Mouse (Mus musculus) 3134 (cell line): ENCODE measurements around the gene Daxx.
"Not testable (repeated sequence)": the region's sequence is repeated elsewhere in the genome, so short reads cannot be mapped to it uniquely, and the experiment has no call there.

Experiments used
- DNase-seq: peaks from one replicate; pipeline ENCODE4 v3.0.0-alpha.2; 2011; ENCODE audit warnings: low spot score; ENCODE audit not compliant: insufficient read length; ENCODE audit errors: extremely low read depth

Gene Daxx

DNA sequence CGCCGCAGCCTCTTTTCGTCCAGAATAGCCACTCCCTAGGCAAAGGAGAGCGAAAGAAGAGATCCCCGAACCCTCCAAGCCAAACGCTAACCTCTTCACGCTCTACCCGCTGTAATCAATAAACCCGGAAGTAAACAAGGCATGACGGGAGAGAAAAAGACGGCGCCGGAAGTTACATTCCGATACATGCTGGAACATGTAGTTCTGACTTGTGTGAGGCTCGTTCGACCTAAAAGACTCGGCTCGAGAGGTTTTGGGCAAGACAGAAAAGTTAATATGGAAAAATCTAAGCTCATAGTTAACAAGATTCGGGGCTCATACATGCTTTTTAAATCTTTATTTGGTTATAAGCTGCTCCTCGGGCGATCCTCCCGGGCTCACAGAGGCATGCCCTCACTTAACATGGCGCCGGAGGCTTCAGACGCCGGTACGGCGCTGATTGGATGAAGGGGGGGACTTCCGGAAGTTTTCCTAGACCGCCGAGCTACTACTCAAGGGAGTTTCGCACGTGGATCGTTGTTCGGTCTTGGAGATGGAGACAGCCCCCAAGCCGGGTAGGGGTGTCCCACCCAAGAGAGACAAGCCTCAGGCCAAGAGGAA, 31.1 kb downstream of the Daxx start, which contains the start of the genes Pfdn6 and Wdr46:
Gene Pfdn6, minus strand, starts transcription at position 138 of the 600 bp plus-strand sequence.
Gene Wdr46, plus strand, starts transcription at position 455 of the 600 bp plus-strand sequence.
- DNase-seq = peak; percentile 80

DNA sequence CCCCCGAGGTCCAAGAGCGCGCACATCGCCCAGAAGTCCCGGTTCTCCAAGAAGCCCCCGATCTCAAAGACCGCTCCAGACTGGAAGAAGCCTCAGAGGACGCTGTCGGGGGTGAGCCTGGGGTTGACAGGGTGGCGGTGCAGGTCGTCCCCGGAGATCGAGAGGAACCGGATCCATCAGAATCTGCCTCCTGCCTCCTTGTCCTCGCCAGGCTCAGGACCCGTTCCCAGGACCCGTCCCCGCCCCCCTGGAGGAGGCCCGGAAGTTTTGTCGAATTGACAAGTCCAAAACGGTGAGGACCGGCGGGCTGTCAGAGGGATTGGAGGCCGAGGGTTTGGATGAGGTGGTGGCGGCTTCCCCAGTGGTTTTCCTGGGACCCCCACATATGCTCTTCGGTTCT, 31.8 kb downstream of the Daxx start:
- DNase-seq = peak; percentile 60

DNA sequence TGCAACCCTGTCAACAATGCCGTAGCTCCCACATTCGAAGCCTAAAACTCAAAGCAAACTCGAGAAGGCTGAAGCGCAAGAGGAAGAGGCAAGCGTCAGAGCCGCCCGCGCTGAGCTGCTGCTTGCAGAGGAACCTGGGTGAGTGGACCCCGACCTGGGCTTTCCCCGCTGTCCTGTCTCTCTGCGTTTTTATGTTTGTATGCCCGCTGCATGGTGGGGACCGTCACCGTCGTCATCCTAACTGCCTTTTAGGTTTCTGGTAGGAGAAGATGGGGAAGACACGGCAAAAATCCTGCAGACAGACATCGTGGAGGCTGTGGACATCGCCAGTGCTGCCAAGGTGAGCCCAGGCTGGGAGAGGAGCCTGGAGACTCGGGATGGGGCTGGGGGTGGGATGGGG, 32.2 kb downstream of the Daxx start:
- DNase-seq = no peak

DNA sequence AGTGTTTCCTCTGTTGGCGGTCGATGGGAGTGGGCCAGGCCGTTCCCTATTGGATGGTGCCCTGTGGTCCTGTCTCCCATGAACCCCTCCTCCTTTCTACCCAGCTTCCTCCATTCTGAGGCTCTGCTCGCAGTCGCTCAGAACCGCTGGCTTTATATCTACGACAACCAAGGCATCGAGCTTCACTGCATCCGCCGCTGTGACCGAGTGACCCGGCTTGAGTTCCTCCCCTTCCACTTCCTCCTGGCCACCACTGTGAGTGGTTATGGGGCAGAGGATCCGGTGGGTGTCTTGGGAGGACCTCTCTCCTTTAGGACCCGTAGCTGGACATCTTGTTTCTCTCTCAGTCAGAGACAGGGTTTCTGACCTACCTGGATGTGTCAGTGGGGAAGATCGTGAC, 34.2 kb downstream of the Daxx start:
- no peak for DNase-seq

- no peak for DNase-seq
Observed at GRCm38 (mm10) chr17:33947430-33948089, 38.3 kb downstream of the Daxx start.

DNA sequence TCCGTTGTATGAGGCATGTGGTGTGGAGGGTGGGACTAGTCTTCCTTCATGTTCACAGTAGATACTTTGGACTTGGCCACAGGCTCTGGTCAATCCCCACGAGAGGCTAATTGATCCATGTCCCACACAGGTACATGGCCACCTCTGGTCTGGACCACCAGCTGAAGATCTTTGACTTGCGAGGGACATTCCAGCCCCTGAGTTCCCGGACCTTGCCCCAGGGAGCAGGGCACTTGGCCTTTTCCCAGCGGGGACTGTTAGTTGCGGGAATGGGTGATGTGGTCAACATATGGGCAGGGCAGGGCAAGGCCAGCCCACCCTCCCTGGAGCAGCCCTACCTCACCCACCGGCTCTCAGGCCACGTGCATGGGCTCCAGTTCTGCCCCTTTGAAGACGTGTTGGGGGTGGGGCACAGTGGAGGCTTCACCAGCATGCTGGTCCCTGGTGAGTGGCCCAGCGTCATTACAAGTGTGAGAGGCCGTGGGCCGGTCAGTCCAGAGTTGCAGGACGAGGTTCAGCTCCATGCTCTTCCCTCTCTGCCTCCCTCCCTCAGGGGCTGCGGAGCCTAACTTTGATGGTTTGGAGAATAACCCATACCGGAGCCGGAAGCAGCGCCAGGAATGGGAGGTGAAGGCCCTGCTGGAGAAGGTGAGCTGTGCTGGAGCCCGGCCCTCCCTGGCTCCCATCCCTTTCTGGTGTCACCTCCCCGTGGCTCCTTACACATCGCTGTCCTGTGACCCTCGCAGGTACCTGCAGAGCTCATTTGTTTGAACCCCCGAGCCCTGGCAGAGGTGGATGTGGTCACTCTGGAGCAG, 39.1 kb downstream of the Daxx start:
- no peak for DNase-seq

DNA sequence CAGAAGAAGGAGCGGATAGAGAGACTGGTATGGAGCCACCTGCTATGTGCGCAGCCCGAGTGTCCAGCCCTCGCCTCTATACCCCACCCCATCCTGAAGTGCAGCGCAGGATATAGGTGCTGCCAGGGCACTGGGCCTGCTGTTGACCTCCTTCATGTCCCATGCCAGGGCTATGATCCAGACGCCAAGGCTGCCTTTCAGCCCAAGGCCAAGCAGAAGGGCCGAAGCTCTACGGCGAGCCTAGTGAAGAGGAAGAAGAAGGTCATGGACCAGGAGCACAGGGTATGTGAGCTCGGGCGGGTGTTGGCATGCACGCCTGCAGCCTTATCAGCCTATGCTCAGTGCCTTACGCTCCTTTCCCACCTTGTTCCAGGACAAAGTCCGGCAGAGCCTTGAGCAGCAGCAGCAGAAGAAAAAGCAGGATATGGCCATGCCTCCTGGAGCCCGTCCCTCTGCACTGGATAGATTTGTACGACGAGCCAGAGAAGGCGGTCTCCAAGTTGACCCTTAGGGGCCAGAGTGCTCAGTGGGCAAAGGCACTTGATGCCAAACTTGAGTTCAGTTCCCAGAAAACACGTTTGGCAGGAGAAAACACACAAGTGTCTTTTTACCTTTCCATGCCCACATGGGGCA, 39.8 kb downstream of the Daxx start:
- no peak for DNase-seq

DNA sequence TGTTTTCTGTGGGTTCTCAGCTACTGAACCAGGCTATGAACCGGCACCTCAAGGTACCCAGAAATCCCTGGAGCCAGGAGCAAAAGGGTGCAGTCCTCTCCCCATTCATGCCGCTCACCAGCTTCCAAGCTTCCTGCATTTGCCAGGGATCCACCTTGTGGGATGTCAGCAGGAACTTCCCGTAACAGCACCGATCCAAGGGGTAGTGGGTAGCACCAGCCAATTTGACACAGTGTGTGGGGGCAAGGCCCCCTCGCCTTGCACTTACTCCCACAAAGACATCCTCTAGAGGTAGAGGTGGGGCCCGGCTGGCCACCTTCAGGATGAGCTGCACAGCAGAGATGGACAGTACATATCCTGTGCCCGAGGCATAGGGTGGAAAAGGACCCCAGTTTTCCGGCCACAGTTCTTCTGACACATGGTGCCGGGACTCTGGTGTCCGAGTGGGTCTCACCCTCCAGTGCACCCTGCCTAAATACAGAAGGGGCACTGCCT, 41.0 kb downstream of the Daxx start:
- DNase-seq = no peak

DNA sequence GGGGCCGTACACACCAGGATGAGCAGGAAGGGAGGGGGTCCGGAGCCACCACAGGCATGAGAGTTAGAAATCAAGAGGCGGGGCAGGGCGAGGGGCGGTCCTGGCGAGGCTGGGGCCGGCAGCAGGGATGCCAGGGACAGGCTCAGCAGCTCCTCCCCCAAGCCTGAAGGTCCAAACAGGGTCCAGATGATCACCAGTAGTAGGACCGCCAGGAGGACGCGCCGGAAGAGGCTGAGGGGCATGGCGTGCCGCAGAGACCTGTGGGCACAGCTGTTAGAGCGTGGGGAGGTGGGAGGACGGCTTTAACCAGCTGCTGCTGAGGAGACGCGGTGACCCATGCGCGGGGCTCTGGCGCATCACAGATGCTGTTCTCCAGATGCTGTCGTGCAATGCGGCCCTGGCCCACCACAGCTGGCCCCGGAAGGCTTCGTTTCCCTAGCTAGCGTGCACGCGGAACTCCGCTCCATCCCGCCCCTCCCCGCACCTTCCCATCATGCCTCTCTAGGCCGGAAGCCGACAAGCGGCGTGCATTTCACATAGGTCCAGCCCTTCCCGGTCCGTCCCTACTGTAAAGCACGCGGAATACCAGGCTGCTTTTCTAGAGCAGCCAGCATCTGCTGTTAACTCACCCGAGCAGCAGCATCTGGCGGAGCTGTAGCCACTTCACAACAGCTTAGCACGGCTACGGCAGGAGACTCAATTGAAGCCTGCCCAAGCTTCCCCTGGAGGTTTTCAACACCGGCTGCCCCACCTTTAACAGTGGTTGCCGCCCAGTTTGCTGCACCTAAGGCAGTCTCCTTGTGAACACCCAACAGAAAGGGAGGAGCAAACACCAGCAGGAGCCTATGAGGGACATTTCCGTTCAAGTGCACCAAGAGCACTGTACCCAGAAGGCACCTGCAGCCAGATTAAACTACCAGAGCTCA, 42.1 kb downstream of the Daxx start, which contains the start of gene B3galt4:
Gene B3galt4, minus strand, starts transcription at position 468 of the 926 bp plus-strand sequence.
- DNase-seq = peak; percentile 66

- DNase-seq = not testable (repeated sequence)
Observed at GRCm38 (mm10) chr17:33952015-33952414, 42.8 kb downstream of the Daxx start.

DNA sequence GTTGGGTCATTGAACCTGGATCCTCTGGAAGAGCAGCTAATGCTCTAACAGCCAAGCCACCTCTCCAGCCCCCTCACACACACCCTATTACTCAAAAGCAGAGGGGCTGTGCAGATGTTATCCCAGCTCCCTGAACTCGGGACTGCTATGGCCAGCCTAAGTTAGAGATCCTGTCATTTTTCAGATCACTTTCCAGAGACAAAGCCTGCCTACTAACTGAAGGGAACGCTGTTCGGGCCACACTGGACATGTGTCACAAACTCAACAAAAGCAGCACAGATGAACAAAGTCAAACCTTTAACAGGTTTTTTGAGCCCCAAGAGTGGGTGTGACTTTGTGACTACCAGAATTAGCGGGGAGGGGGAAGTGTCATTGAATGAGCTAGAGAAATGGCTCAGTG, 43.7 kb downstream of the Daxx start:
- DNase-seq = no peak

DNA sequence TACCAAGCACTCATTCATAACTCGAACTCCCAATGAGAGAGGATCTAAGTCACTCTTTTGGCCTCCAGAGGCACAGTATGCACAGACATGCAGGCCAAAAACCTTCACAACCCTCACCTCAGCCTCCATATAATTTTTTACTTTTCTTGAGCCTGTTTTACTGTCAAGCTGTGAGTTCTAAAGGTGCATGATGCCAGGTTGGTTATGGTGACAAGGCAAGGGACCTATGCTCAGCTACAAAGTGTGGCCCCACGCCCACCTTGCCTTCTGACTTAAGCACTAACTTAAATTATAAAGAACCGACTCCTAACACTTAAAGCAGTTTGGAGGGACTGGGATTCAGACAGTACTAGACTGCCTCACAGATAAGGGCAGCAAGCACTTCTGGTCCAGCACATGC, 44.1 kb downstream of the Daxx start:
- DNase-seq = no peak

DNA sequence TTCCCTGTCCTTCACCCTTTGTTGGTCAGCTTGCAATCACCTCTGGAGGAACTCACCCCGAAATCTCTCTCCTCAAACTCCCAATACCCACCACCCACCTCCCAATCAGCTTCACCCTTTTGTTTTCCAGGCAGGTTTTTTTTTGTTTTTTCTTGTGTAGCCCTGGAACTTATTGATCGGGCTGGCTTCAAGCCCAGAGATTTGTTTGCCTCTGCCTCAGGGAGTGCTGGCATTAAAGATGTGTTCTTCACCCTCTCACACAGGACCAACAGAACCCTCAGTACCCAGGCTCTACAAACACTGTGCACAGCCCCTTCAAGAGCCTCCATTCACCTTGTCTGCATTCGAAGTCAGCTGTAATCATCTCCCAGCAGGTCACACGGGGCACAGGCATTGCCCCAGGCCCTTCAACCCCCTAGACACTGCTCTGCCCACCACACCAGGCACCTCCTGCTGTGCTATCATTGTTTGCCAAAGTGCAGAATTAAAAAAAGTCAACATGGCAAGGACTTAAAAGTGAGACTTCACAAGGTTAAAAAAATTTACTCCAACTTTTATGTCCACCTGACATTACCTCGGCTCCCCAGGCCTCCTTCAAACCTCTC, 44.8 kb downstream of the Daxx start:
- DNase-seq = no peak

GRCm38 (mm10) chr17:33954646-33955554, 45.7 kb downstream of the Daxx start:
- no peak for DNase-seq

- peak; percentile 90 for DNase-seq
Observed at GRCm38 (mm10) chr17:33955555-33956214, 46.5 kb downstream of the Daxx start, which contains the start of the genes Vps52 and Rps18. Vps52 (plus strand) TSS chr17:33955812. Rps18 (minus strand) TSS chr17:33956001.

GRCm38 (mm10) chr17:33956336-33956735, 47.1 kb downstream of the Daxx start:
- no peak for DNase-seq

GRCm38 (mm10) chr17:33957493-33957892, 48.3 kb downstream of the Daxx start:
- DNase-seq = no peak

DNA sequence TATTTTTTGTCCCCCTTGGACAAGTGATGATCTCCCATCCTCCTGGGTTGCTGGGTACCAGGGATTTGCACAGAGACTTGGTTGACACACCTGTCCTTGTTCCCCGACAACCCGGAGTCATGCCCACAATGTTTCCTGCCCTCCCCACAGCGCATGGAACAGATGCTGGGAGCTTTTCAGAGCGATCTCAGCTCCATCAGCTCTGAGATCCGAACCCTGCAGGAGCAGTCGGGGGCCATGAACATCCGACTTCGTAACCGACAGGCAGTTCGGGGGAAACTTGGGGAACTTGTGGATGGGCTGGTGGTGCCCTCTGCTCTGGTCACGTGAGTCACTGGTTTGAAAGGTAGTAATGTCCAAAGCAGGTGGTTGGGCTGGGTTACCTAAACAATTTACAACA, 49.2 kb downstream of the Daxx start:
- DNase-seq = no peak
